Mouse (Mus musculus): ENCODE measurements around the gene Cdk14.

DNA sequence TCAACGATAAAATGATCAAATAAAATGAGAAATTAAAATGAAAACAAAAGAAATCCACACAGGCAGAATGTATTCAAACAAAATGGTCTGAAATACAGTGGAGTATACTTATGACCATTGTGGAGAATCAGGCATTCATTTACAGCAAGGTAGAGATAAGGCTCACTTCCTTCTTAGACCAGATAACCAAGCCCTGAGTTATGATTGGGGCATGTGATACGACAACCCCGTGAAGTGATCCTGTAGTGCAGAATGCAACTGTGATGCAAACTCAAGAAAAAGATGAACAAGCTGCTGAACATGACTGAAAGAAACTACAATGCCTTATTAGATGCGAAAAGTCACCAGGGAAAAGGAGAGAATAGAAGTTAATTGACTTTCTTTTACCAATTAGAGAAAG, 295.5 kb downstream of the Cdk14 start:
- TF ChIP-seq ZNF384 (IDR thresholded peaks at IDR 0.05; ENCODE audit: low read depth, low read length) (no peak), CHD2 (IDR thresholded peaks at IDR 0.05; ENCODE audit: low read depth, low read length) (no peak)

Data from ES-E14 (cell line).